Mouse (Mus musculus): ENCODE measurements around the gene Trak2. TPM values are rescaled to one million over a fixed set of nuclear protein-coding genes. Genes with fewer than 3 reads are reported as not detected.
"Not testable (repeated sequence)": the region's sequence is repeated elsewhere in the genome, so short reads cannot be mapped to it uniquely, and the experiment has no call there.

The Trak2 gene
- total RNA-seq, 2 experiments from 2014 or later = 110 to 113 TPM

- DNase-seq (ENCODE audit: low spot score in 2 of 2) = not testable (repeated sequence)
Measured at GRCm38 (mm10) chr1:58891481-58892170, 81.6 kb downstream of the Trak2 start.

- not testable (repeated sequence) for DNase-seq (ENCODE audit: low spot score in 2 of 2)
Measured at GRCm38 (mm10) chr1:58890697-58891290, 82.4 kb downstream of the Trak2 start.

- peak in 1 of 2 experiments; percentile 23 for DNase-seq (ENCODE audit: low spot score in 2 of 2)
Measured at GRCm38 (mm10) chr1:58889826-58890546, 83.2 kb downstream of the Trak2 start.

GRCm38 (mm10) chr1:58885646-58886045 lies 87.6 kb downstream of the Trak2 start:
- no peak for DNase-seq (ENCODE audit: low spot score in 2 of 2)

GRCm38 (mm10) chr1:58883279-58883678 lies 90.0 kb downstream of the Trak2 start:
- not testable (repeated sequence) for DNase-seq (ENCODE audit: low spot score in 2 of 2)

GRCm38 (mm10) chr1:58879291-58879690 lies 93.9 kb downstream of the Trak2 start:
- DNase-seq (ENCODE audit: low spot score in 2 of 2) = not testable (repeated sequence)

GRCm38 (mm10) chr1:58876500-58876899 lies 96.7 kb downstream of the Trak2 start:
- not testable (repeated sequence) for DNase-seq (ENCODE audit: low spot score in 2 of 2)

- not testable (repeated sequence) for DNase-seq (ENCODE audit: low spot score in 2 of 2)
Measured at GRCm38 (mm10) chr1:58860586-58860985, 112.6 kb downstream of the Trak2 start.

GRCm38 (mm10) chr1:58859738-58860365 lies 113.4 kb downstream of the Trak2 start:
- DNase-seq (ENCODE audit: low spot score in 2 of 2) = not testable (repeated sequence)

- not testable (repeated sequence) for DNase-seq (ENCODE audit: low spot score in 2 of 2)
Measured at GRCm38 (mm10) chr1:58859131-58859530, 114.1 kb downstream of the Trak2 start.

- DNase-seq (ENCODE audit: low spot score in 2 of 2) = not testable (repeated sequence)
Measured at GRCm38 (mm10) chr1:58856811-58857210, 116.4 kb downstream of the Trak2 start.

Other genes with a start within 250 kb of the Trak2 start
- 1 to 10 TPM; 2.0 TPM for gene Casp8, start 178.1 kb downstream of the Trak2 start, total RNA-seq (2021)
- gene Stradb, start 92 bp upstream of the Trak2 start, total RNA-seq (2021) = 10 to 100 TPM; 36.9 to 42.4 TPM
- gene C2cd6, start 121.5 kb upstream of the Trak2 start, total RNA-seq (2021) = not detected
- gene Tmem237, start 147.0 kb upstream of the Trak2 start, total RNA-seq (2021) = 10 to 100 TPM; 28.9 to 30.3 TPM
- 1 to 10 TPM; 1.6 TPM for gene Mpp4, start 190.0 kb upstream of the Trak2 start, total RNA-seq (2021)

Measured in layer of hippocampus, adult 18-20 months (tissue).